ENCODE assay signal across 18 mouse cellular contexts in the genomic region with DNA sequence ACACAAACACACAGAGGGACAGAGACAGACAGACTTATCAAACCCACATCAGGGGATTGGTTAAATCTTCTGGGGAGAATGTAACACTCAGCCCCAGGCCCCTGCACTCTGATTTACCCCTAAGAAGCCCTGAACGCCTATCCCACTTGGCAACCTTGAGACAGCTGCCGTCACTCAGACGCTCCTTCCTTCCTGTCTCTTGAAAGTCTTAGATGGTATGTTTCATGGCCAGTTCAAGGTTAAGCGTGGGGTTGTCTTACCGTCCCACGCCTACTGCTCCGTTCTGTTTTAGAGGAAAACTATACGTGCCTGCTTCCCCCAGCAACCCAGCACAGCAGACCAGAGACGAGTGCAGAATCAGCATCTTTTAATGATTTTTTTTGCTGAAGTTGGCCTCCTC.
"Had no signal": no experiment of that assay in that cellular context is flagged by ENCODE, and none has a peak within 500 bp of the region (broad histone marks: within the 10 kb centered on the region; RNA-seq: fewer than 3 reads in every experiment).

No protein-coding gene starts in this region.

- H3K4me2 ChIP-seq: lung, embryonic 14.5 days; midbrain, embryonic 13.5 days; neural tube, embryonic 13.5 days; neural tube, embryonic 15.5 days had no signal

- H3K27me3 ChIP-seq: midbrain, embryonic 13.5 days; neural tube, embryonic 13.5 days; neural tube, embryonic 15.5 days had no signal

- H3K9me3 ChIP-seq: midbrain, embryonic 10.5 days; midbrain, embryonic 13.5 days; neural tube, embryonic 13.5 days; neural tube, embryonic 15.5 days had no signal

- H3K4me3 ChIP-seq: midbrain, embryonic 10.5 days; midbrain, embryonic 13.5 days; myocyte; neural tube, embryonic 13.5 days; neural tube, embryonic 15.5 days had no signal

- H3K9ac ChIP-seq: lung, embryonic 14.5 days; midbrain, embryonic 13.5 days; neural tube, embryonic 13.5 days; neural tube, embryonic 15.5 days had no signal

- ATAC-seq: midbrain, embryonic 13.5 days; midbrain, embryonic 16.5 days had no signal

- H3K4me1 ChIP-seq: midbrain, embryonic 13.5 days; neural tube, embryonic 13.5 days; neural tube, embryonic 15.5 days had no signal

- H3K36me3 ChIP-seq: midbrain, embryonic 10.5 days; midbrain, embryonic 13.5 days; neural tube, embryonic 13.5 days; neural tube, embryonic 15.5 days had no signal

- H3K27ac ChIP-seq: midbrain, embryonic 10.5 days; midbrain, embryonic 13.5 days; neural tube, embryonic 13.5 days; neural tube, embryonic 15.5 days had no signal

- DNase-seq: lung, adult 18-20 months; lung, embryonic 14.5 days; lung, postnatal 10 days; lung, postnatal 4 days; retina, postnatal 1 day; right cerebral cortex, adult 18-20 months; right cerebral cortex, postnatal 25 days; right cerebral cortex, postnatal 4 days; spleen, adult 18-20 months; thymus, adult 18-20 months; thymus, postnatal 14 days; thymus, postnatal 36 days had no signal
